Mouse (Mus musculus) liver, postnatal 0 days (tissue): ENCODE results near the gene Psmd14. TPM values are rescaled to one million over a fixed set of nuclear protein-coding genes. Genes with fewer than 3 reads are reported as not detected.

ENCODE experiments used
- ATAC-seq: fragments of 200-750 bp; cut with Nextera tagmentation; 2 replicates; pipeline ENCODE4 v1.8.0; 2017; ENCODE audit warnings: mild to moderate bottlenecking, moderate library complexity
- DNase-seq: peaks from one replicate; pipeline ENCODE4 v3.0.0-alpha.2; 2016
- H3K27ac ChIP-seq: fragments of 300-500 bp; sonication (generic); 2 replicates; pipeline ENCODE4 v1.5.1; 2014; ENCODE audit warnings: antibody characterized with exemption, moderate library complexity, mild to moderate bottlenecking, low read depth
- H3K27me3 ChIP-seq: fragments of 300-500 bp; sonication (generic); 2 replicates; pipeline ENCODE4 v1.6.1; 2014; ENCODE audit warnings: low read length, control low read depth, mixed read lengths; ENCODE audit not compliant: insufficient read depth
- H3K36me3 ChIP-seq: fragments of 300-500 bp; sonication (generic); replicated peaks from 2 replicates; pipeline ENCODE4 v1.6.1; 2014; ENCODE audit warnings: mild to moderate bottlenecking, control low read depth, low read length, moderate library complexity, mixed read lengths; ENCODE audit not compliant: insufficient read depth
- H3K4me1 ChIP-seq: fragments of 300-500 bp; sonication (generic); 2 replicates; pipeline ENCODE4 v1.6.1; 2014; ENCODE audit warnings: antibody characterized with exemption, mild to moderate bottlenecking, control low read depth; ENCODE audit not compliant: insufficient read depth
- H3K4me2 ChIP-seq: fragments of 300-500 bp; sonication (generic); 2 replicates; pipeline ENCODE4 v1.6.1; 2014; ENCODE audit warnings: low read depth, mild to moderate bottlenecking, low read length, moderate library complexity, mixed read lengths
- H3K4me3 ChIP-seq: fragments of 300-500 bp; sonication (generic); 2 replicates; pipeline ENCODE4 v1.5.1; 2014; ENCODE audit warnings: low read depth, low read length
- H3K9ac ChIP-seq: fragments of 300-500 bp; sonication (generic); replicated peaks from 2 replicates; pipeline ENCODE4 v1.6.1; 2014; ENCODE audit warnings: mild to moderate bottlenecking, moderate library complexity
- H3K9me3 ChIP-seq: fragments of 300-500 bp; sonication (generic); 2 replicates; pipeline ENCODE4 v1.6.1; 2016; ENCODE audit warnings: mild to moderate bottlenecking, control low read depth, low read length, mixed read lengths
- CTCF ChIP-seq: sonication (generic); IDR thresholded peaks from 2 replicates; pipeline ENCODE4 v1.5.1; 2016; ENCODE audit warnings: antibody characterized with exemption, low read depth
- EP300 ChIP-seq: IDR thresholded peaks from 2 replicates; pipeline ENCODE4 v1.6.1; 2016; ENCODE audit warnings: antibody characterized with exemption, low read depth, mild to moderate bottlenecking
- WGBS: fragments of 180-500 bp; shearing (Covaris S2); extraction: QIAGEN DNeasy Blood & Tissue Kit; methylation state at CpG from one replicate; pipeline ENCODE4 v1.1.7; 2014; ENCODE audit not compliant: insufficient replicate concordance; 5-methylcytosine and 5-hydroxymethylcytosine counted together
- polyA plus RNA-seq: library from polyadenylated mRNA; unstranded; fragments of >200 nt; fragmentation: Nextera tagmentation; extraction: Ambion mirVana; gene quantifications from 2 replicates; pipeline ENCODE4 v1.2.1, GENCODE M21; 2015

The Psmd14 gene
- polyA plus RNA-seq, 1 experiment from 2014 or later, result 83.4 TPM

DNA sequence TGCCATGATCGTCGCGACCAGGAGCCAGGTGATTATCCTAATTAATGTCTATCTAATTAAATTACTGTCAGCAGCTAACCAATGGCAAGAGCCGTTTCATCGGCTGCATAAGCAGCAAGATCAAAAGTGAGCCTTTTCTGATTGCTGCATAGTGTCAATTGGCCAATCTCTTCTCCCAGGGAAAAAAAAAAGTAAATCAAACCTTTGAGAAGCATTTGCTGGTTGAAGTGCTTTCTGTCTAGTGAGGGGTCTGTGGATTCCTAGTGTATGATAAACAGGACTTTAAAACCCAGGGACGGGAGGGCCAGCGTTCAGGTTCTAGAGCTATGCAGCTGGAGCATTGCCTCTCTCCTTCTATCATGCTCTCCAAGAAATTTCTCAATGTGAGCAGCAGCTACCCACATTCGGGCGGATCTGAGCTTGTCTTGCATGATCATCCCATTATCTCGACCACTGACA lies 92.9 kb downstream of the Psmd14 start:
- Histone ChIP-seq H3K27me3 (peaks cover 68% of the 10 kb centered on the region), H3K4me2 (no peak overlapping the region), H3K9me3 (no peaks in the 10 kb centered on the region), H3K9ac (no peak overlapping the region), H3K27ac (no peak overlapping the region), H3K4me3 (0 out of 2 replicates have a peak overlapping the region, but pooled peaks have one; percentile 0), H3K36me3 (peaks cover 2% of the 10 kb centered on the region; the same call in 1 of the 2 replicates), H3K4me1 (0 out of 2 replicates have a peak, but pooled peaks cover 3% of the 10 kb centered on the region)
- ATAC-seq, result no peak
- DNase-seq, result no peak
- no peak for TF ChIP-seq CTCF
- TF ChIP-seq EP300, result no peak
- WGBS, result 3% methylated on average over 10 of the region's 10 CpGs

DNA sequence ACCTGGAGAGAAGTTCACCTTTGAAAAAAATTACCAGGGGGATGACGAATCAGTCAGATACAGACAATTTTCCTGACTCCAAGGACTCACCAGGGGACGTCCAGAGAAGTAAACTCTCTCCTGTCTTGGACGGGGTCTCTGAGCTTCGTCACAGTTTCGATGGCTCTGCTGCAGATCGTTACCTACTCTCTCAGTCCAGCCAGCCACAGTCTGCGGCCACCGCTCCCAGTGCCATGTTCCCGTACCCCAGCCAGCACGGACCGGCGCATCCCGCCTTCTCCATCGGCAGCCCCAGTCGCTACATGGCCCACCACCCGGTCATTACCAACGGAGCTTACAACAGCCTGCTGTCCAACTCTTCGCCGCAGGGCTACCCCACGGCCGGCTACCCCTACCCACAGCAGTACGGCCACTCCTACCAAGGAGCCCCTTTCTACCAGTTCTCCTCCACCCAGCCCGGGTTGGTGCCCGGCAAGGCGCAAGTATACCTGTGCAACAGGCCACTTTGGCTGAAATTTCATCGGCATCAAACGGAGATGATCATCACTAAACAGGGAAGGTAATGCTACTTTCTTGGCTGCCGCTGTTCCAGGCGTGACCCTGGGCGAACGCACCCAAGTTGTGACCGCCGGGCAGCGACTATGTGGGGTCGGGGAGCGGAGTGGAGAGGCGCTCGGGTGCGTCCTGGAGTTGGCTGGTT lies 93.5 kb downstream of the Psmd14 start:
- ATAC-seq, result no peak
- 2% methylated on average over 39 of the region's 39 CpGs for WGBS
- Histone ChIP-seq H3K27me3 (peaks cover 74% of the 10 kb centered on the region), H3K9me3 (no peaks in the 10 kb centered on the region), H3K36me3 (peaks cover under 1% of the 10 kb centered on the region; the same call in 1 of the 2 replicates), H3K27ac (no peak overlapping the region), H3K4me3 (0 out of 2 replicates have a peak overlapping the region, but pooled peaks have one; percentile 8), H3K4me2 (no peak overlapping the region), H3K9ac (no peak overlapping the region), H3K4me1 (0 out of 2 replicates have a peak, but pooled peaks cover 3% of the 10 kb centered on the region)
- no peak for DNase-seq
- TF ChIP-seq EP300 (no peak), CTCF (no peak)

DNA sequence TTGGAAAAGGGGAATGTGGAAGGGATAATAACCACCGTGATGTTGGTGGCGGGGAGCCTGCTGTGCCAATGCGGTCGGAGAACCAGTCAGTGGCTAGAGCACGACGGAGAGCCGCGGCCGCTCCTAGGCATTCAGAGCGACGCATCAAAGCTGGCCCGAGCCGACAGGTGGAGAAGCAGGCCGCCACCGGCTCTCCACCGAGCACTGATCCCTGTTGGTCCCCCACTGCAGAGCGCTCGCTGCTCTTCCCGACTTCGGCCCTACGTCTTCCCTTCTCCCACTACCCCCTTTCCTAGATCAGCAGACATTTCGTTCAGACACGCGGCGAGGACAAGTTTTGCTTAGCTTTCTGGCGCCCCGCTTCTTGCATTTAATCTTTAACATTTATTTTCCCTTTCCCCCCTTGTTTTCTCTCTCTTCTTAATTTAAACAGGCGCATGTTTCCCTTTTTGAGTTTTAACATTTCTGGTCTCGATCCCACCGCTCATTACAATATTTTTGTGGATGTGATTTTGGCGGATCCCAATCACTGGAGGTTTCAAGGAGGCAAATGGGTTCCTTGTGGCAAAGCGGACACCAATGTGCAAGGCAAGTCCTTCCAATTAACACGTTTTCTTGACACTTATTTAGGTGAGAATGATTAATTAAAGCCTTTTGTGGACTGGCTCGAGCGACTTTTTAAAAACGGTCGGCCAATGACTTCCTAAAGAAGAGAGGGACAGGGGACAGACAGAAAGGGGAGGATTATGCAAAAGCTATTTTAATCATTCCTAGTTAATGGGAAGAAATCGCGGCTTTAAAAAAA lies 94.2 kb downstream of the Psmd14 start:
- peaks cover 82% of the 10 kb centered on the region for H3K27me3 ChIP-seq

DNA sequence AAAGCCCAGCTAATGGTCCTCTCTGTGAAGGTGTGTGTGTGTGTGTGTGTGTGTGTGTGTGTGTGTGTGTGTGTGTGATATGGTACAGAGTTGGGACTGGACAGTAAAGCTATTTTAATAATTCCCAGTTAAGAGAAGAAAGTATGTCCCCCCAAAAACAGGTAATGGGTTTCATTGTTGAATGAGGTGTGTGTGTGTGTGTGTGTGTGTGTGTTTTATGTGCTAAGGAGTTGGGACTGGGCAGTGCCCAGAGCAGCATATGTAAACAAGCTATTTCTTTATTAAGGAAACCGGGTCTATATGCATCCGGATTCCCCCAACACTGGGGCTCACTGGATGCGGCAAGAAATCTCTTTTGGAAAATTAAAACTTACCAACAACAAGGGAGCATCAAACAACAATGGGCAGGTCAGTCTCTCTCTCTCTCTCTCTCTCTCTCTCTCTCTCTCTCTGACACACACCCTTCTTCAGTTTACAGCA lies 94.9 kb downstream of the Psmd14 start:
- DNase-seq (no peak), ATAC-seq (no peak)
- H3K27me3 ChIP-seq, result peaks cover 88% of the 10 kb centered on the region
- H3K4me1 ChIP-seq, result 0 out of 2 replicates have a peak, but pooled peaks cover 4% of the 10 kb centered on the region
- H3K9me3 ChIP-seq, result no peaks in the 10 kb centered on the region
- no peak overlapping the region for H3K4me3 ChIP-seq
- no peak overlapping the region for H3K9ac ChIP-seq
- TF ChIP-seq CTCF (no peak), EP300 (no peak)
- no peaks in the 10 kb centered on the region for H3K36me3 ChIP-seq
- no peak overlapping the region for H3K4me2 ChIP-seq
- WGBS, result 4% methylated on average over 3 of the region's 3 CpGs
- H3K27ac ChIP-seq, result no peak overlapping the region

More for the DNA sequence above, 94.2 kb downstream of the Psmd14 start:
- 0 out of 2 replicates have a peak, but pooled peaks cover 3% of the 10 kb centered on the region for H3K4me1 ChIP-seq
- H3K36me3 ChIP-seq, result no peaks in the 10 kb centered on the region; the same call in 1 of the 2 replicates
- TF ChIP-seq EP300 (no peak), CTCF (no peak)
- DNase-seq, result no peak
- no peak for ATAC-seq
- no peak overlapping the region for H3K9ac ChIP-seq
- H3K4me2 ChIP-seq, result no peak overlapping the region
- H3K9me3 ChIP-seq, result no peaks in the 10 kb centered on the region
- no peak overlapping the region for H3K27ac ChIP-seq
- 1% methylated on average over 39 of the region's 39 CpGs for WGBS
- H3K4me3 ChIP-seq, result 0 out of 2 replicates have a peak overlapping the region, but pooled peaks have one; percentile 8

DNA sequence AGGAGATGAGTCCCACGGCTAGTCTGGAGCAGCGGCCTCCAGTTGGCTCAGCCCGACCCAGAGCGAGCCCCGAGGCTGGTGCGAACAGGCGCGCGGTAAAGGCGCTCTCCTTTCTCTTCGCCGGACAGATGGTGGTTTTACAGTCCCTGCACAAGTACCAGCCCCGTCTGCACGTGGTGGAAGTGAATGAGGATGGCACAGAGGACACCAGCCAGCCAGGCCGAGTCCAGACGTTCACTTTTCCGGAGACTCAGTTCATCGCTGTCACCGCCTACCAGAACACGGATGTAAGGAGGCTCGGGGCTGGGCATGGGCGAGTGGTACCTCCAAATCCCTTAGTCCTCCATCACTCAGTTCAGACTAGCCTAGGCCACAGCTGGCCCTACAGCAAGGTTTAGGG lies 95.7 kb downstream of the Psmd14 start:
- Histone ChIP-seq H3K9ac (no peak overlapping the region), H3K4me1 (peaks cover 12% of the 10 kb centered on the region; the same call in 1 of the 2 replicates), H3K36me3 (no peaks in the 10 kb centered on the region), H3K9me3 (no peaks in the 10 kb centered on the region), H3K27ac (no peak overlapping the region), H3K4me3 (0 out of 2 replicates have a peak overlapping the region, but pooled peaks have one; percentile 6), H3K27me3 (peaks cover 96% of the 10 kb centered on the region), H3K4me2 (no peak overlapping the region)
- DNase-seq (peak; percentile 18), ATAC-seq (no peak)
- 1% methylated on average over 22 of the region's 22 CpGs for WGBS
- no peak for TF ChIP-seq EP300
- no peak for TF ChIP-seq CTCF

DNA sequence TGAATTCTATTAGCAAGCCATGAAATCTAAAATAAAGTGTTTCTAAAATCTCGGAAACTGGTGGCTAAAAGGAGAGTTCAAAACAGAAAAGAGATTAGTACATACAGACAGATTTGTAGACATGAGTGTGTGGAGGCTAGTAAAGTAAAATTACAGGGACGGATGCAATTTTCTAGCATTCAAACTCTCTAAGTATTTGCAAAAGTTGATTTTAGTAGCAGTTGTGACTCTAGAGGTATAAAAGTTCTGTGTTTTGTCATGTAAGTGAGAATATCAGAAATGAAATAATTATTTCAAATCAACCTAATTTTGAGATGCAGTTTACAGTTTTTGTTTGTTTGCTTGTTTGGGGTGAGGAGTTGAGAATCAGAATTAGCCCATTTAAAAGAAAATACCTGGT lies 96.3 kb downstream of the Psmd14 start:
- DNase-seq, result no peak
- H3K36me3 ChIP-seq, result no peaks in the 10 kb centered on the region

More for the DNA sequence above, 96.3 kb downstream of the Psmd14 start:
- Histone ChIP-seq H3K27ac (no peak overlapping the region), H3K27me3 (peaks cover 98% of the 10 kb centered on the region), H3K4me1 (peaks cover 14% of the 10 kb centered on the region; the same call in 1 of the 2 replicates), H3K4me3 (no peak overlapping the region), H3K9me3 (no peaks in the 10 kb centered on the region), H3K4me2 (no peak overlapping the region), H3K9ac (no peak overlapping the region)
- TF ChIP-seq CTCF (no peak), EP300 (no peak)
- WGBS, result 25% methylated on average over 2 of the region's 2 CpGs
- ATAC-seq, result no peak
